In the genomic region with DNA sequence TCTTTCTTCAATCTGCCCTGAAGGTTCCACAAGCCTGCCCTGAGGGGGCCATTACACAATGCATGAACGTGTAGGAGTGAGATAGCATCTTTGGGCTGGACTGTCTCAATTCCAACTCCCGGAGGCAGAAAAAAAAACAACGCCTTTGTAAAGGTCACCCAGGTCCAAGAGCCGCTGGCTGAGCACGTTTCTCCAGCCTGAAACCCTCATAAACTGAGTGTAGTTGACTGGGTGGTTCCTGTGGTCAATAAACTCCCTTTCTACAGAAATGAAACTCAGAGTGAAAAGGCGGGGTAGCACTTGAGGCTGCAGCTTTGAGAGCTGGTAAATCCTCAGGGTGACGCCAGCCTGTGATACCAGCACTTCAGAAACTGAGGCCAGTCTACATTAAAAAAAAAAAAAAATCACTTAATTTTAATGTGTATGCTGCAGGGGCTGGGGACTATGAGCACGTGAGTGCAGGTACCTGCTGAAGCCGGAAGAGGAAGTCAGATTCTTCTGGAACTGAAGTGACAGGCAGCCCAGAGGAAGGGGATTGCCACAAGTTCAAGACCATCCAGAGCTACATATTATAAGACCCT, we compare ENCODE assay signal across 9 mouse cellular contexts. TPM values are rescaled to one million over a fixed set of nuclear protein-coding genes. Genes with fewer than 3 reads are reported as not detected.
DNase-seq lines count a peak whose midpoint lies in the region; ATAC-seq and TF ChIP-seq lines count a peak whose summit lies in the region.
"Had no signal": no experiment of that assay in that cellular context is flagged by ENCODE, and none has a peak within 500 bp of the region (broad histone marks: within the 10 kb centered on the region; RNA-seq: fewer than 3 reads in every experiment).

No protein-coding gene starts in this region.

- DNase-seq in kidney, adult 2 months: no peak
- DNase-seq in 3134 (ENCODE audit: extremely low read depth, insufficient read length, low spot score) (peak; percentile 56), MEL (ENCODE audit: low read depth, low spot score) (no peak)
- no peak for DNase-seq in liver, postnatal 0 days
- DNase-seq in right cerebral cortex, postnatal 10 days (ENCODE audit: low spot score in 2 of 2): no peak
- DNase-seq in frontal cortex, postnatal 10 days (ENCODE audit: low spot score in 2 of 2): no peak
- no peak for DNase-seq in left cerebral cortex, adult 11 months (ENCODE audit: low spot score)
- DNase-seq: thymus, postnatal 14 days had no signal

- no peak overlapping the region for H3K4me2 ChIP-seq in kidney, embryonic 14.5 days (replicated peaks; ENCODE audit: low read depth, low read length)
- peak overlapping the region; percentile 26; the same call in 1 of the 2 replicates for H3K4me2 ChIP-seq in liver, postnatal 0 days (ENCODE audit: low read depth, low read length)

- H3K36me3 ChIP-seq in kidney, embryonic 14.5 days (ENCODE audit: control insufficient read depth, insufficient read depth, low read length): no peaks in the 10 kb centered on the region
- H3K36me3 ChIP-seq in kidney, adult 2 months (ENCODE audit: control insufficient read depth, insufficient read depth, low read length): no peaks in the 10 kb centered on the region
- H3K36me3 ChIP-seq in MEL (ENCODE audit: control insufficient read depth in 1 of 2, insufficient read depth in 2 of 2, low read length in 2 of 2): peaks cover 0 to 14% of the 10 kb centered on the region in 2 experiments; a peak in 2 of 4 replicates
- no peaks in the 10 kb centered on the region for H3K36me3 ChIP-seq in liver, postnatal 0 days (replicated peaks; ENCODE audit: insufficient read depth, low read length)

- TF ChIP-seq CTCF in kidney, adult 2 months (conservative IDR thresholded peaks at IDR 0.05; ENCODE audit: insufficient read depth, insufficient read length, low read depth, low read length): no peak
- TF ChIP-seq CTCF in MEL (IDR thresholded peaks at IDR 0.05 in 2 of 3, conservative IDR thresholded peaks at IDR 0.05 in 1 of 3; ENCODE audit: control insufficient read depth in 1 of 3, insufficient read depth in 1 of 3, low read depth in 2 of 3, low read length in 3 of 3, poor library complexity in 1 of 3, severe bottlenecking in 1 of 3): no peak
- TF ChIP-seq CTCF in liver, postnatal 0 days (IDR thresholded peaks at IDR 0.05; ENCODE audit: low read depth): no peak

- no peak for ATAC-seq in kidney, embryonic 14.5 days (ENCODE audit: low FRiP score, low TSS enrichment)
- ATAC-seq in liver, postnatal 0 days: no peak

- TF ChIP-seq RAD21 in MEL (IDR thresholded peaks at IDR 0.05; ENCODE audit: low read depth, low read length): no peak

- TF ChIP-seq POLR2A in kidney, adult 2 months (IDR thresholded peaks at IDR 0.05; ENCODE audit: low read depth, low read length): no peak
- no peak for TF ChIP-seq POLR2A in MEL (IDR thresholded peaks at IDR 0.05; ENCODE audit: control insufficient read depth in 1 of 2, insufficient read depth in 1 of 2, low read depth in 1 of 2, low read length in 2 of 2, poor library complexity in 1 of 2)

- WGBS in kidney, embryonic 14.5 days: 17% methylated on average over 9 of the region's 9 CpGs
- 41% methylated on average over 9 of the region's 9 CpGs for WGBS in kidney, adult 2 months
- 23% methylated on average over 9 of the region's 9 CpGs for WGBS in liver, postnatal 0 days (ENCODE audit: insufficient replicate concordance)

- no peak overlapping the region for H3K9ac ChIP-seq in kidney, embryonic 14.5 days (ENCODE audit: low read depth, low read length)
- peak overlapping the region; percentile 58 for H3K9ac ChIP-seq in MEL (ENCODE audit: control insufficient read depth, low read depth, low read length, poor library complexity, severe bottlenecking)
- H3K9ac ChIP-seq in liver, postnatal 0 days (replicated peaks): no peak overlapping the region

- H3K27ac ChIP-seq in kidney, embryonic 14.5 days (ENCODE audit: low read depth, low read length): 0 out of 2 replicates have a peak overlapping the region, but pooled peaks have one; percentile 32
- H3K27ac ChIP-seq in kidney, adult 2 months (ENCODE audit: insufficient read depth, low read depth, low read length): no peak overlapping the region
- H3K27ac ChIP-seq in MEL (ENCODE audit: control insufficient read depth, low read depth, low read length): no peak overlapping the region
- peak overlapping the region; percentile 78 for H3K27ac ChIP-seq in liver, postnatal 0 days (ENCODE audit: low read depth)

- no peaks in the 10 kb centered on the region for H3K9me3 ChIP-seq in kidney, embryonic 14.5 days (ENCODE audit: control insufficient read depth, low read length)
- no peaks in the 10 kb centered on the region for H3K9me3 ChIP-seq in MEL (replicated peaks; ENCODE audit: insufficient read depth, low read length)
- no peaks in the 10 kb centered on the region for H3K9me3 ChIP-seq in liver, postnatal 0 days (ENCODE audit: low read length)

- TF ChIP-seq EP300 in MEL (IDR thresholded peaks at IDR 0.05; ENCODE audit: low read depth in 1 of 2, low read length in 2 of 2): no peak
- TF ChIP-seq EP300 in liver, postnatal 0 days (IDR thresholded peaks at IDR 0.05; ENCODE audit: low read depth): no peak

- H3K4me3 ChIP-seq in kidney, embryonic 14.5 days (ENCODE audit: low read length): no peak overlapping the region
- H3K4me3 ChIP-seq in kidney, adult 2 months (ENCODE audit: insufficient read depth, low read depth, low read length): no peak overlapping the region
- H3K4me3 ChIP-seq in MEL (ENCODE audit: control insufficient read depth in 1 of 2, insufficient read depth in 1 of 2, low read depth in 2 of 2, low read length in 2 of 2): peak overlapping the region; percentile 1 to 38; a peak in 3 of 4 replicates
- H3K4me3 ChIP-seq in liver, postnatal 0 days (ENCODE audit: low read depth, low read length): no peak overlapping the region

- H3K27me3 ChIP-seq in kidney, embryonic 14.5 days (ENCODE audit: control insufficient read depth, insufficient read depth, low read length): no peaks in the 10 kb centered on the region
- no peaks in the 10 kb centered on the region for H3K27me3 ChIP-seq in kidney, adult 2 months (replicated peaks; ENCODE audit: control insufficient read depth, insufficient read depth, low read length)
- peaks cover 0 to 2% of the 10 kb centered on the region in 2 experiments; a peak in 1 of 4 replicates for H3K27me3 ChIP-seq in MEL (ENCODE audit: control insufficient read depth in 1 of 2, insufficient read depth in 2 of 2, low read length in 2 of 2)
- peaks cover 9% of the 10 kb centered on the region; the same call in 1 of the 2 replicates for H3K27me3 ChIP-seq in liver, postnatal 0 days (ENCODE audit: insufficient read depth, low read length)

- peaks cover 6% of the 10 kb centered on the region for H3K79me2 ChIP-seq in MEL (ENCODE audit: control insufficient read depth, insufficient read depth, low read length, poor library complexity)

- peaks cover 27% of the 10 kb centered on the region for H3K4me1 ChIP-seq in kidney, embryonic 14.5 days (ENCODE audit: control insufficient read depth, insufficient read depth, low read length)
- peaks cover 21% of the 10 kb centered on the region for H3K4me1 ChIP-seq in kidney, adult 2 months (ENCODE audit: control insufficient read depth, insufficient read depth, low read length)
- peaks cover 4 to 28% of the 10 kb centered on the region in 2 experiments for H3K4me1 ChIP-seq in MEL (ENCODE audit: control insufficient read depth in 1 of 2, insufficient read depth in 2 of 2, low read length in 2 of 2)
- peaks cover 33% of the 10 kb centered on the region for H3K4me1 ChIP-seq in liver, postnatal 0 days (ENCODE audit: insufficient read depth)

TF ChIP-seq in MEL, 35 proteins besides CTCF, POLR2A, EP300 and RAD21:
- peak; percentile 12; the same call in 1 of the 2 replicates for TF ChIP-seq SIN3A (IDR thresholded peaks at IDR 0.05; ENCODE audit: low read length)
- peak; percentile 40; the same call in 1 of the 2 replicates for TF ChIP-seq BHLHE40 (IDR thresholded peaks at IDR 0.05; ENCODE audit: borderline replicate concordance, low read depth, low read length)
- TF ChIP-seq TAL1 (IDR thresholded peaks at IDR 0.05; ENCODE audit: low read length): no peak

RNA-seq across cellular contexts. Expression of a gene that starts 2.5 kb away (rescaled TPM):
- polyA plus RNA-seq in kidney, embryonic 14.5 days (2014; fragmentation: Nextera tagmentation; extraction: Ambion mirVana): 12.2 and 13.1 TPM in 2 replicates
- polyA plus RNA-seq in kidney, adult 2 months (2012; rRNA removed): 51.5 and 54.2 TPM in 2 replicates
- total RNA-seq in MEL (2012; rRNA removed): 4.6 TPM in 2 replicates
- polyA plus RNA-seq in MEL (2012; ENCODE audit: insufficient read depth in 1 of 2, insufficient read length in 2 of 2, low read depth in 1 of 2, low replicate concordance in 2 of 2, missing spikeins in 1 of 2): 10 to 100 TPM in 1 of 2 experiments, 1 to 10 TPM in 1; 6.5 to 34.4 TPM
- 3.2 and 4.2 TPM in 2 replicates for polyA plus RNA-seq in liver, postnatal 0 days (2015; fragmentation: Nextera tagmentation; extraction: Ambion mirVana)

Comparison
In these comparisons a context has a peak if more than half of its experiments do, and no peak if none do; other contexts are left out.
1. H3K27ac ChIP-seq: peak in kidney, embryonic 14.5 days (single experiment) and liver, postnatal 0 days (single experiment); none in kidney, adult 2 months (single experiment) and MEL (single experiment).
2. H3K4me3 ChIP-seq: peak in MEL (2 of 2); none in kidney, embryonic 14.5 days (single experiment), kidney, adult 2 months (single experiment) and liver, postnatal 0 days (single experiment).